Mouse (Mus musculus): ENCODE measurements around the gene Ccdc105. TPM values are rescaled to one million over a fixed set of nuclear protein-coding genes. Genes with fewer than 3 reads are reported as not detected.

The Ccdc105 gene
- total RNA-seq, 2 experiments from 2014 or later: not detected

GRCm38 (mm10) chr10:78715156-78715555 lies 37.7 kb downstream of the Ccdc105 start:
- no peak for DNase-seq

DNA sequence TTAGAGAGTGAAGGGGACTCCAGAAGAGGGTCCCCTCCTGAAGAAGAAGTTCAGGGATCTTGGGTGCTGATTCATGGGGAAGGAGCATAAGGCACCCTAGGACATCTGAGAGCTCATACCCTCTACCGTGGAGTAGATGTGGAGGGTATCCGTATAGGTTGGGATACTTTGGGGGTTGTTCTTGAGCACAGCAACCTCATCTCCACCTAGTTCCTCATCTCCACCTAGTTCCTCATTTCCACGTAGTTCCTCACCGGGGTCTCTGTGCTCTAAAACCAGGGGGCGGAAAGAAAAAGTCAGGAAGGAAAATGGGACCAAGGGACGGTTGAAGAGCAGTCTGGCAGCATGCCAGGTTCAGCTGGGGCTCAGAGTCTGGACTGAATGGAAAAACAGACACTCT lies 38.7 kb downstream of the Ccdc105 start:
- no peak for DNase-seq

DNA sequence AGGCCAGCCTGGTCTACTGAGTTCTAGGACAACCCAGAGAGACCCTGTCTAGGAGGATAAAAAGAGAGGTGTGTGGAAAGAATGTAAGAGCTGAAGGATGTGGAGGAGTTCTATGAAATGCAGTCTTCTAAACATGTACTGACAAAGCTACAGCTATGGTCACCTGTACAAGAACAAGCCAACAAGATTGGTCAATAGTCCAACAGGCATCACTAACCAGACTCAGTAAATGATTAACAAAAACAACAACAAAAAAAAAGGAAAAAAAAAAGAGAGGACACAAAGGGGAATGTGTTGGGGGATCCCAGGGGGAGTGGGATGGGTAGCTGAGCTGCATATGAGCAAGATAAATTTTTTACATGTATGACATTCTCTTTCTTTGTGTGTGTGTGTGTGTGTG lies 42.2 kb downstream of the Ccdc105 start:
- no peak for DNase-seq

DNA sequence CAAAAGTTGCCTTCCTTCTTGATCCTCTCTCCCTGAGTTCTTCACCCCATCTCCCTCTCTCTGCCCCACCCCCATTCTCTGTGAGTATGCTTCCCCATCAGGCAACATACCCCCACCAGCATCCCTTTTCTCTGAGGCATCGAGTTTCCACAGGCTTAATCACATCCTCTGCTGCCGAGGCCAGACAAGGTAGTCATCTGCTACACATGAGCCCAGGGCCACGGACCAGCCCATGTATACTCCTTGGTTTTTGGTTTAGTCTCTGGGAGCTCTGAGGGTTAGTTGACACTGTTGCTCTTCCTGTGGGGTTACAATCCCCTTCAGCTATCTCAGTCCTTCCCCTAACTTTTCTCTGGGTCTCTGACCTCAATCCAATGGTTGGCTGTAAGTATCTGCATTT lies 52.0 kb downstream of the Ccdc105 start:
- DNase-seq: no peak

Other genes starting within 250 kb of the Ccdc105 start
- gene Olfr1358, start 235.6 kb downstream of the Ccdc105 start, total RNA-seq (2021): not detected
- 10 to 100 TPM; 51.0 to 62.0 TPM for gene Ilvbl, start 178.7 kb downstream of the Ccdc105 start, total RNA-seq (2021)
- gene Syde1, start 161.1 kb downstream of the Ccdc105 start, total RNA-seq (2021): 10 to 100 TPM; 39.0 to 49.0 TPM
- gene Olfr1357, start 135.0 kb downstream of the Ccdc105 start, total RNA-seq (2021): not detected
- not detected for gene Casp14, start 34.8 kb downstream of the Ccdc105 start, total RNA-seq (2021)
- gene Slc1a6, start 27.4 kb upstream of the Ccdc105 start, total RNA-seq (2021): not detected
- gene Olfr1356, start 99.1 kb upstream of the Ccdc105 start, total RNA-seq (2021): not detected
- gene Olfr1355, start 122.5 kb upstream of the Ccdc105 start, total RNA-seq (2021): not detected
- not detected for gene Olfr1354, start 160.1 kb upstream of the Ccdc105 start, total RNA-seq (2021)
- not detected for gene Olfr8, start 197.6 kb upstream of the Ccdc105 start, total RNA-seq (2021)
- not detected for gene Olfr1353, start 210.2 kb upstream of the Ccdc105 start, total RNA-seq (2021)
- gene Olfr1352, start 228.0 kb upstream of the Ccdc105 start, total RNA-seq (2021): not detected

Measured in adrenal gland, postnatal 36 days (tissue).